Mouse (Mus musculus) neural tube, embryonic 12.5 days (tissue): ENCODE data around the gene Ngdn. TPM values are rescaled to one million over a fixed set of nuclear protein-coding genes. Genes with fewer than 3 reads are reported as not detected.
"Not testable (repeated sequence)": the region's sequence is repeated elsewhere in the genome, so short reads cannot be mapped to it uniquely, and the experiment has no call there.

Experiments
- ATAC-seq: fragments of 200-750 bp; cut with Nextera tagmentation; 2 replicates; pipeline ENCODE4 v1.8.0; 2017; ENCODE audit warnings: low read depth, mild to moderate bottlenecking, moderate TSS enrichment, moderate library complexity; ENCODE audit not compliant: low FRiP score
- H3K27ac ChIP-seq: fragments of 300-500 bp; sonication (generic); 2 replicates; pipeline ENCODE4 v1.5.1; 2016
- H3K27me3 ChIP-seq: fragments of 300-500 bp; sonication (generic); replicated peaks from 2 replicates; pipeline ENCODE4 v1.6.1; 2016; ENCODE audit warnings: mild to moderate bottlenecking
- H3K36me3 ChIP-seq: fragments of 300-500 bp; sonication (generic); 2 replicates; pipeline ENCODE4 v1.6.1; 2016; ENCODE audit warnings: mild to moderate bottlenecking
- H3K4me1 ChIP-seq: fragments of 300-500 bp; sonication (generic); 2 replicates; pipeline ENCODE4 v1.6.1; 2016
- H3K4me2 ChIP-seq: fragments of 300-500 bp; sonication (generic); replicated peaks from 2 replicates; pipeline ENCODE4 v1.6.1; 2016; ENCODE audit warnings: mild to moderate bottlenecking
- H3K4me3 ChIP-seq: fragments of 300-500 bp; sonication (generic); 2 replicates; pipeline ENCODE4 v1.5.1; 2016
- H3K9ac ChIP-seq: fragments of 300-500 bp; sonication (generic); 2 replicates; pipeline ENCODE4 v1.6.1; 2016; ENCODE audit warnings: mild to moderate bottlenecking
- H3K9me3 ChIP-seq: fragments of 300-500 bp; sonication (generic); 2 replicates; pipeline ENCODE4 v1.6.1; 2016; ENCODE audit warnings: mild to moderate bottlenecking
- WGBS: fragments of 180-500 bp; shearing (Covaris S2); methylation state at CpG from one replicate; pipeline ENCODE4 v1.1.7; 2016; 5-methylcytosine and 5-hydroxymethylcytosine counted together
- polyA plus RNA-seq: library from polyadenylated mRNA; unstranded; fragments of >200 nt; fragmentation: Nextera tagmentation; extraction: Ambion mirVana; gene quantifications from 2 replicates; pipeline ENCODE4 v1.2.1, GENCODE M21; 2016

Gene Ngdn
- polyA plus RNA-seq, 1 experiment from 2014 or later, result 69.1 TPM

DNA sequence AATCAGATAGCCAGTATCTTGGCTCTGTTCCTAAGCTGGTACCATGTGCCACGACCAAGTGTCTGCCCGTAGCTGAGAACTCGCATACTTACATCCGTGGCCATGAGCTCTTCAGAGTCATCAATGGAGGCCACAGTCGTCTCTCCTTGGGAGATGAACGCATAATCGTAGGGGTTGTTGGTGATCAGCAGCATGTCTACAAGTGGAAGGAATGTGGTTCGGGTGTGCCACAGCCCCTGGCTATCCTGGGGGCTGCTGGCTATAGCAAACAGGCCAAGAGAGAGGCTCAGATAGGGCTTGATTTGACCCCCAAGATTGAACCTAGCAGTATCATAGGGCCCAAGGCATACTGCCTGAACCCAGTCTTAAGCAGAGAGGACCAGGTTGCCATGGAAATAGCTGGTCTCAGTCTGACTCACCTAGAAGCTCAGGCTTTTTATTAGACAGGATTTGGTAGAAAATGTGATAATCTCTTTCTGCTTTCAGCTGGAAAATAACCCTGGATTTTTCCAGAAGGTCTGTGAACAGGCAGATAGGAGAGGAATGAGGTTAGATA lies 25.3 kb upstream of the Ngdn start:
- peaks cover 6% of the 10 kb centered on the region; the same call in 1 of the 2 replicates for H3K4me1 ChIP-seq
- H3K27ac ChIP-seq, result no peak overlapping the region
- H3K4me3 ChIP-seq, result no peak overlapping the region
- no peaks in the 10 kb centered on the region for H3K9me3 ChIP-seq
- H3K36me3 ChIP-seq, result no peaks in the 10 kb centered on the region
- H3K9ac ChIP-seq, result no peak overlapping the region
- ATAC-seq, result no peak
- WGBS, result 89% methylated on average over 8 of the region's 8 CpGs
- H3K27me3 ChIP-seq, result no peaks in the 10 kb centered on the region
- no peak overlapping the region for H3K4me2 ChIP-seq

DNA sequence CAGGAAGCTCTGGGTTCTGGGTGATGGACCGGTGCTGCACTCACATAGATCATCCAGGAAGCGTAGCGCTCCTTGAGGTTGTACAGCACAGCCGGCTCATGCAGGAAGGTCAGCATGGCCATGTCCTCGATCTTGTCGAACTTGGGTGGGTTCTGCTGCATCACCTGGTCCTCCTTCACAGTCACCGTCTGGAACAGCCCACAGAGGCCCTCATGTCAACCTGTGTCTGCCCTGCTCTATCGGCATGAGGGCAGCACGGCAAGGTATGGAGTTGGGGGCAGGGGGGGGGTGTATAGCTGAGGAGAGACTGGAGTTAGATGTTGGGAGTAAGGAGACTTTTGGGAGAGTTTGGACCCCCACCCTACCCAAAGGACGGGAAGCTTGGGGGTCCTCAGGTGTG lies 23.1 kb upstream of the Ngdn start:
- Histone ChIP-seq H3K36me3 (no peaks in the 10 kb centered on the region), H3K4me2 (no peak overlapping the region)

DNA sequence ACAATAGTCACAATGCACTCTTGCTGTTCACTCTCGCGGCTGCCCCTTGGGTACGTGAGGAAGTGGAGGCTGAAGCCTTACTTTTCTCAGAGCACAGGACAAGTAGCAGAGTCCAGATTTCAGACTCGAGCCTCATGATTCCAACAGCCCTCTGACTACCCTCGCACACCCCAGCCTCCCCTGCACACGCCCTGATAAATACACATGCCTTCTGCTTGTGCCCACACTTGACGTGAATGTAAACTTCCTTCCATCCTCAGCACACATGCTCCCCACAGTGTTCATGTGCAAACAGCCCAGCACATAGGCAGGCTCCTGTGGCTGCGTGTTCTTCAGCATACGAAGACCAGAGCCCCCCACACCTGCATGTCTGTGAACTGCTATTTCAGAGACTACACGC lies 21.6 kb upstream of the Ngdn start:
- 77% methylated on average over 10 of the region's 10 CpGs for WGBS
- ATAC-seq, result no peak

More for the DNA sequence above, 23.1 kb upstream of the Ngdn start:
- Histone ChIP-seq H3K27me3 (no peaks in the 10 kb centered on the region), H3K9ac (no peak overlapping the region), H3K4me3 (no peak overlapping the region), H3K9me3 (no peaks in the 10 kb centered on the region), H3K27ac (no peak overlapping the region), H3K4me1 (peaks cover 11% of the 10 kb centered on the region; the same call in 1 of the 2 replicates)
- ATAC-seq, result no peak
- 94% methylated on average over 10 of the region's 10 CpGs for WGBS

DNA sequence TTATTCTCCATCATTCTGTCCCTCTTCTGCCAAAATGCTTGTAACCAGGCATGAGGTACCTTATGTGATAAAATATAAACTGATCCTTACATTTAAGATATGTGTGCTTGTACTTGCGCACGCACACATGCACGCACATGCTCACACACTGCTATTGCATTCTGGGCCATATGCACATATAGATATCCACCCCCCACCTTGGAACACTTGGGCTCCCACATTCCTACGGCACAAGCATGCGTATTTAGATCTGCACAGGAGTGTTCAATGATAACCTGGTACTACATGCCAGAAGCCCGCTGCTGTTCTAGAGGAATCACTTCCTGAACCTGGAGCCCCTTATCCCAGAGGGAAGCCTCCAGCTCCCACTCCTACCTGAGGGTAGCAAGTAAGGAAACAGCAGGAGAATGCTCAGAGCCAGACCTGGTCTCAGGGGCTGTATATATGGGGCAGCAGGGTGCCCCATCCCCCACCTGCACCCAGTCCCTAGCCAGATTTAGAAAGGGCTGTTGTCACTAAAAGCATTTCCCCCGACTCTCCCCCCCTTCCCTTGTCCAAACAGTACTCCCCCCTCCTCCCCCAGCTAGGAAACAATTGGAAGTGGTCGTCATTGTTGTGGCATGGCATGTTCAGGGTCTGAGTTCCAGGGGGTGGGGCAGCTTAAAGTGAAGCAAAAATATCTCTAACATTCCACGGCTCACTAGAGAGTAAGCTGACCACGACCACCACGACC lies 21.0 kb upstream of the Ngdn start, which contains the start of gene Myh7:
TSS of gene Myh7 (minus strand) at position 491 of the 733 bp plus-strand sequence.
- Histone ChIP-seq H3K4me3 (no peak within 1 kb of the TSS), H3K27me3 (no peaks in the 10 kb centered on the region), H3K9ac (no peak within 1 kb of the TSS), H3K9me3 (no peaks in the 10 kb centered on the region), H3K4me2 (no peak within 1 kb of the TSS), H3K4me1 (peaks cover 11% of the 10 kb centered on the region; the same call in 1 of the 2 replicates), H3K36me3 (no peaks in the 10 kb centered on the region), H3K27ac (no peak within 1 kb of the TSS)
- no peak for ATAC-seq
- WGBS, result 57% methylated on average over 11 of the region's 11 CpGs

More for the DNA sequence above, 21.6 kb upstream of the Ngdn start:
- no peak overlapping the region for H3K27ac ChIP-seq
- H3K4me3 ChIP-seq, result no peak overlapping the region
- peaks cover 11% of the 10 kb centered on the region; the same call in 1 of the 2 replicates for H3K4me1 ChIP-seq
- no peak overlapping the region for H3K9ac ChIP-seq
- H3K36me3 ChIP-seq, result no peaks in the 10 kb centered on the region
- H3K9me3 ChIP-seq, result no peaks in the 10 kb centered on the region
- H3K4me2 ChIP-seq, result no peak overlapping the region
- H3K27me3 ChIP-seq, result no peaks in the 10 kb centered on the region

DNA sequence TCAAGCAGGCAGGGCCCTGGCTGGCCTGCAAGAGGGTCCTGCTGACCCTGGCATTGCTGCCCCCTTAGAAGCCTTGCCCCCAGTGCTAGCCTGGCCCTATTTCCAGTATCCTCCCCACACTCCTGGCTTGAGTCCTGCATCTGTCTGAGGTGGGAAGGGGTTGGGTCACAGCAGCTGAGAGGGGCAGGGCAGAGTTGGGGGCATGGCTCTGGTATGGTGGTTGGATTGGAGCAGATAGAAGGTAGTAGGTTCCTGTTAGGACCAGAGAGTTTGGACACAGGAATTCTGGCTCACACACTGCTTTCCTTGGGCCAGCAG lies 20.4 kb upstream of the Ngdn start:
- Histone ChIP-seq H3K9me3 (no peaks in the 10 kb centered on the region), H3K4me1 (peaks cover 11% of the 10 kb centered on the region; the same call in 1 of the 2 replicates), H3K27me3 (no peaks in the 10 kb centered on the region), H3K36me3 (no peaks in the 10 kb centered on the region), H3K27ac (no peak overlapping the region), H3K4me2 (no peak overlapping the region), H3K9ac (no peak overlapping the region), H3K4me3 (no peak overlapping the region)
- no peak for ATAC-seq

GRCm38 (mm10) chr14:54995457-54996138 lies 19.7 kb upstream of the Ngdn start:
- Histone ChIP-seq H3K36me3 (no peaks in the 10 kb centered on the region), H3K27ac (no peak overlapping the region), H3K9ac (no peak overlapping the region), H3K4me3 (no peak overlapping the region), H3K9me3 (no peaks in the 10 kb centered on the region), H3K4me1 (peaks cover 11% of the 10 kb centered on the region; the same call in 1 of the 2 replicates), H3K4me2 (no peak overlapping the region), H3K27me3 (no peaks in the 10 kb centered on the region)
- 57% methylated on average over 14 of the region's 14 CpGs for WGBS
- ATAC-seq, result no peak

DNA sequence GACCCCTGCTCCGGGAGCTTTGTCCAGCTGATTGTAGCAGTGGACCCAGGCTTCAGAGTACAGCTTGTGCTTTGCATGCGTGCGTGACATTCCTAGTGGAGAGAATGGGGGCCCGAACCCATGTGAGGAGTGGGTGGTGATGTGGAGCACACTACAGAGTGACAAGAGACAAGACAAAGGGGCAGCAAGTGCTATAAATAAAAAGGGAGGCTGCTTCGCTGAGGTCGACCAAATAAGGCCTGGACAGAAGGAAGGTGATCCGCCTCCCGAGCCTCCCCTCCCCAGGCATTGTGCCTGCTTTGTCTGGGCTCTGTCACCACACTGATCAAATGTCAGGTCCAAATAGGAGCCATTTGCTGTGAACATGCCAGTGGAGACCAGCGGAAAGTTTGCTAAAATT lies 18.5 kb upstream of the Ngdn start:
- peaks cover 11% of the 10 kb centered on the region; the same call in 1 of the 2 replicates for H3K4me1 ChIP-seq
- H3K27me3 ChIP-seq, result no peaks in the 10 kb centered on the region
- no peak overlapping the region for H3K4me3 ChIP-seq
- no peaks in the 10 kb centered on the region for H3K36me3 ChIP-seq
- no peak overlapping the region for H3K9ac ChIP-seq
- no peak overlapping the region for H3K4me2 ChIP-seq
- 44% methylated on average over 9 of the region's 9 CpGs for WGBS
- no peak overlapping the region for H3K27ac ChIP-seq
- no peaks in the 10 kb centered on the region for H3K9me3 ChIP-seq
- ATAC-seq, result no peak

DNA sequence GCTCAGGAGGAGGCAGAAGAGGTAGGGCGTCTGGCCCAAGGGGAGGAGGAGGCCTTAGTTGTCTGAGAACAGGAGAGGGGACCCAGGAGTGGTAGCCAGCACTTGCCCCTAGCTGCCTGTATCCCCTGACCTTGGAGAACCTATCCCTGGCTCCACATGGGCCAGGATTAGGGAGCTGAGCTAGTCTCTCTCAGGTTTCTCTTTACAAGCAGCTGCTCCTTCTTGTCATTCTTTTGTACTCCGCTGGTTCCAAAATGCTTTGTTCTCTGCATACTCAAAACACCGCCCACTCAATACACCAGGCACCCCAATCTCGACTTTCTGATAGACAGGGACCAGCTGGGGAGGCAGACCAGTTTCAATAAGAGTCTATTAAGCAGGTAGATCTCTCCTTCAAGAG lies 18.0 kb upstream of the Ngdn start:
- Histone ChIP-seq H3K9me3 (no peaks in the 10 kb centered on the region), H3K27me3 (no peaks in the 10 kb centered on the region), H3K36me3 (no peaks in the 10 kb centered on the region), H3K27ac (no peak overlapping the region), H3K4me1 (peaks cover 11% of the 10 kb centered on the region; the same call in 1 of the 2 replicates), H3K9ac (no peak overlapping the region), H3K4me2 (no peak overlapping the region), H3K4me3 (no peak overlapping the region)
- no peak for ATAC-seq
- 52% methylated on average over 4 of the region's 4 CpGs for WGBS

- Histone ChIP-seq H3K9ac (no peak overlapping the region), H3K4me1 (peaks cover 11% of the 10 kb centered on the region; the same call in 1 of the 2 replicates), H3K36me3 (no peaks in the 10 kb centered on the region), H3K27ac (no peak overlapping the region), H3K9me3 (no peaks in the 10 kb centered on the region), H3K27me3 (no peaks in the 10 kb centered on the region), H3K4me2 (no peak overlapping the region), H3K4me3 (no peak overlapping the region)
- ATAC-seq, result no peak
Observed at GRCm38 (mm10) chr14:54998680-54999079, 16.6 kb upstream of the Ngdn start.

DNA sequence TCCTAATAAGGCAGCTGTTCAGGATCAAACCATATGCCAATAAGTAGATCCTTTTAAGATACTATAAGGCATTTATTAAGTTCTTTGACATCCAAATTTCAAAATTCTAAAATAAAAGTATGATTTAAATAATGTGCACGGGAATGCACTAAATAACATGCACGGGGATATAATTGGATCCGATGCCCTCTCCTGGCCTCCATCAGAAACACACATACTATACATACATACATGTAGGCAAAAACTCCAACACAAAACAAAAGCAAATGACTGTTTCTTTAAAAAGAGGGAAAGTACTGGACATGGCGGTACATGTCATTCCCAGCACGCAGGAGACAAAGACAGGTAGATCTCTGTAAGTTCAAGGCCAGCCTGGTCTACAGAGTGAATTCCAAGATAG lies 15.4 kb upstream of the Ngdn start:
- H3K4me3 ChIP-seq, H3K9me3 ChIP-seq, H3K4me2 ChIP-seq, H3K9ac ChIP-seq, H3K27me3 ChIP-seq, H3K4me1 ChIP-seq, H3K27ac ChIP-seq, ATAC-seq, H3K36me3 ChIP-seq: not testable (repeated sequence)
- 89% methylated on average over 5 of the region's 5 CpGs for WGBS

DNA sequence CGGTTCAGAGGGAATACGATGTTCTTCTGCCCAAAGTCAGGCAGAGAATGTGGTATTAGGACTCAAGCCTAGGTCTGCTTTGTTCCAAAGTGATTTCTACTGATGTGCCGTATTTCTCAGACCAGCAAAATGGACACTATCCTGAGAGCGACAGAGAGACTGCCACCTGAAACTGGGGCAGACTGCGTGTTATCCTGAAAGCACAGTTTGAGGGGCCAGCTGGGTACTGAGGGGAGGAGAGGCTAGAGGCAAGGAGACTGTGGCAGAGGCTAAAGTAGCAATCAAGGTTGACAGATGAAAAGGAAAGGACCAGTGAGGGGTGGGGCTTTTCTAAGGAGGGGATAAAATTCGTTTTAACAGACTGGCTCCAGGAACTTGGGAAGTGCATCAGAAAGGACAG lies 14.4 kb upstream of the Ngdn start:
- WGBS, result 83% methylated on average over 6 of the region's 6 CpGs
- Histone ChIP-seq H3K36me3 (no peaks in the 10 kb centered on the region), H3K27ac (no peak overlapping the region), H3K9ac (no peak overlapping the region), H3K4me2 (no peak overlapping the region), H3K9me3 (no peaks in the 10 kb centered on the region), H3K4me3 (no peak overlapping the region), H3K27me3 (no peaks in the 10 kb centered on the region), H3K4me1 (0 out of 2 replicates have a peak, but pooled peaks cover 5% of the 10 kb centered on the region)
- no peak for ATAC-seq

- H3K4me1 ChIP-seq, result 0 out of 2 replicates have a peak, but pooled peaks cover 4% of the 10 kb centered on the region
- H3K9me3 ChIP-seq, result no peaks in the 10 kb centered on the region
- no peaks in the 10 kb centered on the region for H3K27me3 ChIP-seq
- no peak overlapping the region for H3K4me2 ChIP-seq
- H3K27ac ChIP-seq, result no peak overlapping the region
- no peaks in the 10 kb centered on the region for H3K36me3 ChIP-seq
- WGBS, result 96% methylated on average over 2 of the region's 2 CpGs
- ATAC-seq, result no peak
- H3K9ac ChIP-seq, result no peak overlapping the region
- no peak overlapping the region for H3K4me3 ChIP-seq
Observed at GRCm38 (mm10) chr14:55001446-55001845, 13.8 kb upstream of the Ngdn start.
